ENCODE assay signal across 22 mouse cellular contexts in the genomic region with DNA sequence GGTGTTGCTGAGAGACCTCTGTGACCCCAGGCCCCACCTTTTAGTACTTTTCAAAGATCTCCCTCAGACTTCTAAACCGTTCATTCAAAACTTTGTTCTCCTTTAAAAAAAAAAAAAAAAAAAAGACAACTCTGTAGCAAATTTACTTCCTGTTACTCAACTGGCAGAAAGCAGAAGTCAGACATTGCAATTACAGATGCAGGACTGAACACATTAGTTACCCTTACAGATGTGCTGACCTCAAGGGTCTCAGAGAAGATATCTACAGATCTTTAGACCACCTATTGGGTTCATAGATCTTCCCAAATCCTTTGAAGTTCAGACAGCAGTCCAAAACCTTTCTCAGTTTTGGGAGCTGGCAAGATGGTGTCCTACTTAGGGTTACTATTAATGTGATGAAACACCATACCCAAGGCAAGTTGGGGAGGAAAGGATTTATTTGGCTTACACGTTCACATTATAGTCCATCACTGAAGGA. TPM values are rescaled to one million over a fixed set of nuclear protein-coding genes. Genes with fewer than 3 reads are reported as not detected.
DNase-seq lines count a peak whose midpoint lies in the region; ATAC-seq and TF ChIP-seq lines count a peak whose summit lies in the region.
"Had no signal": no experiment of that assay in that cellular context is flagged by ENCODE, and none has a peak within 500 bp of the region (broad histone marks: within the 10 kb centered on the region; RNA-seq: fewer than 3 reads in every experiment).

No protein-coding gene starts in this region.

- H3K4me3 ChIP-seq in liver, postnatal 0 days (ENCODE audit: low read depth, low read length), result no peak overlapping the region
- no peak overlapping the region for H3K4me3 ChIP-seq in liver, embryonic 11.5 days (ENCODE audit: low read depth, low read length)
- no peak overlapping the region for H3K4me3 ChIP-seq in liver, embryonic 12.5 days
- H3K4me3 ChIP-seq: embryonic facial prominence, embryonic 12.5 days; gastrocnemius, adult 2 months; heart, embryonic 15.5 days; midbrain, embryonic 13.5 days had no signal

- H3K4me1 ChIP-seq in liver, postnatal 0 days (ENCODE audit: insufficient read depth), result peaks cover 17% of the 10 kb centered on the region
- H3K4me1 ChIP-seq in liver, embryonic 11.5 days (replicated peaks; ENCODE audit: control insufficient read depth, insufficient read depth, low read length), result no peaks in the 10 kb centered on the region
- H3K4me1 ChIP-seq in liver, embryonic 12.5 days, result peaks cover 15% of the 10 kb centered on the region
- H3K4me1 ChIP-seq: embryonic facial prominence, embryonic 12.5 days had no signal

- H3K4me2 ChIP-seq in liver, postnatal 0 days (ENCODE audit: low read depth, low read length), result no peak overlapping the region
- H3K4me2 ChIP-seq in liver, embryonic 11.5 days, result no peak overlapping the region
- no peak overlapping the region for H3K4me2 ChIP-seq in liver, embryonic 12.5 days
- H3K4me2 ChIP-seq: embryonic facial prominence, embryonic 12.5 days; heart, embryonic 15.5 days; midbrain, embryonic 13.5 days had no signal

- H3K9ac ChIP-seq in liver, postnatal 0 days (replicated peaks), result no peak overlapping the region
- no peak overlapping the region for H3K9ac ChIP-seq in liver, embryonic 11.5 days (ENCODE audit: low read depth, low read length)
- H3K9ac ChIP-seq in liver, embryonic 12.5 days, result no peak overlapping the region
- H3K9ac ChIP-seq: embryonic facial prominence, embryonic 12.5 days; heart, embryonic 15.5 days; liver, embryonic 14.5 days; midbrain, embryonic 13.5 days had no signal

- no peaks in the 10 kb centered on the region for H3K27me3 ChIP-seq in liver, postnatal 0 days (ENCODE audit: insufficient read depth, low read length)
- no peaks in the 10 kb centered on the region for H3K27me3 ChIP-seq in liver, embryonic 11.5 days (replicated peaks; ENCODE audit: control insufficient read depth, insufficient read depth, low read length)
- H3K27me3 ChIP-seq in liver, embryonic 12.5 days (replicated peaks), result no peaks in the 10 kb centered on the region
- H3K27me3 ChIP-seq: embryonic facial prominence, embryonic 12.5 days; heart, embryonic 15.5 days; midbrain, embryonic 13.5 days had no signal

- no peak for DNase-seq in liver, postnatal 0 days
- DNase-seq in liver, embryonic 11.5 days (ENCODE audit: low spot score), result no peak
- DNase-seq in B cell, adult 2 months, result peak; percentile 36 to 45
- DNase-seq in cerebellum, adult 8-10 months, result no peak
- DNase-seq in spleen, postnatal 4 days (ENCODE audit: low spot score in 2 of 2), result no peak
- DNase-seq: adrenal gland, adult 2 months; cerebellum, adult 11 months; gastrocnemius, adult 2 months; kidney, adult 11 months; kidney, postnatal 14 days; left cerebral cortex, postnatal 4 days; lung, postnatal 10 days; spleen, adult 18-20 months had no signal

- ATAC-seq in liver, postnatal 0 days, result no peak
- no peak for ATAC-seq in liver, embryonic 11.5 days (replicated peaks; ENCODE audit: low FRiP score)
- ATAC-seq in common myeloid progenitor, adult 5-6 weeks (replicated peaks; ENCODE audit: low read depth, poor library complexity, severe bottlenecking), result peak; percentile 83
- peak; percentile 76 for ATAC-seq in monocyte, adult 5-6 weeks (replicated peaks; ENCODE audit: insufficient number of reproducible peaks, low FRiP score, low TSS enrichment, poor library complexity, severe bottlenecking)
- no peak for ATAC-seq in liver, embryonic 12.5 days
- ATAC-seq: forebrain, embryonic 16.5 days; hindbrain, embryonic 16.5 days; midbrain, embryonic 13.5 days had no signal

- H3K9me3 ChIP-seq in liver, postnatal 0 days (ENCODE audit: low read length), result no peaks in the 10 kb centered on the region
- H3K9me3 ChIP-seq in liver, embryonic 11.5 days (ENCODE audit: control insufficient read depth, low read length), result no peaks in the 10 kb centered on the region
- H3K9me3 ChIP-seq in liver, embryonic 12.5 days (replicated peaks), result no peaks in the 10 kb centered on the region
- H3K9me3 ChIP-seq: embryonic facial prominence, embryonic 12.5 days; heart, embryonic 15.5 days; midbrain, embryonic 13.5 days had no signal

- no peaks in the 10 kb centered on the region for H3K36me3 ChIP-seq in liver, postnatal 0 days (replicated peaks; ENCODE audit: insufficient read depth, low read length)
- H3K36me3 ChIP-seq in liver, embryonic 11.5 days (ENCODE audit: control insufficient read depth, insufficient read depth, low read length), result no peaks in the 10 kb centered on the region
- no peaks in the 10 kb centered on the region for H3K36me3 ChIP-seq in liver, embryonic 12.5 days
- H3K36me3 ChIP-seq: embryonic facial prominence, embryonic 12.5 days; heart, embryonic 15.5 days; midbrain, embryonic 13.5 days had no signal

- TF ChIP-seq EP300 in liver, postnatal 0 days (IDR thresholded peaks at IDR 0.05; ENCODE audit: low read depth), result no peak; the same call in 1 of the 2 replicates

- 27% methylated on average over 2 of the region's 2 CpGs for WGBS in liver, postnatal 0 days (ENCODE audit: insufficient replicate concordance)
- WGBS in liver, embryonic 11.5 days, result 32% methylated on average over 2 of the region's 2 CpGs
- 28% methylated on average over 2 of the region's 2 CpGs for WGBS in liver, embryonic 12.5 days (ENCODE audit: insufficient replicate concordance)

- TF ChIP-seq CTCF in liver, postnatal 0 days (IDR thresholded peaks at IDR 0.05; ENCODE audit: low read depth), result no peak

- H3K27ac ChIP-seq in liver, postnatal 0 days (ENCODE audit: low read depth), result peak overlapping the region; percentile 60
- H3K27ac ChIP-seq in liver, embryonic 11.5 days (ENCODE audit: low read depth, low read length), result no peak overlapping the region
- H3K27ac ChIP-seq in liver, embryonic 12.5 days, result no peak overlapping the region
- H3K27ac ChIP-seq: embryonic facial prominence, embryonic 12.5 days; gastrocnemius, adult 2 months; liver, embryonic 14.5 days; midbrain, embryonic 13.5 days had no signal

RNA-seq across cellular contexts. Expression of gene Snx6, which starts 25.2 kb away (rescaled TPM):
- 56.0 and 62.3 TPM in 2 replicates for polyA plus RNA-seq in liver, postnatal 0 days (2015; fragmentation: Nextera tagmentation; extraction: Ambion mirVana)
- 115 and 123 TPM in 2 replicates for polyA plus RNA-seq in liver, embryonic 11.5 days (2014; fragmentation: Nextera tagmentation; extraction: Ambion mirVana)
- 74.9 and 106 TPM in 2 replicates for total RNA-seq in common myeloid progenitor, adult 5-6 weeks (2017)
- total RNA-seq in monocyte, adult 5-6 weeks (2017), result 76.5 to 87.3 TPM (median 85.8 TPM) in 3 replicates
- polyA plus RNA-seq in liver, embryonic 12.5 days (2016; fragmentation: Nextera tagmentation; extraction: Ambion mirVana), result 63.6 and 64.8 TPM in 2 replicates

RNA-seq across cellular contexts. Expression of gene Cfl2, which starts 42.0 kb away (rescaled TPM):
- polyA plus RNA-seq in liver, postnatal 0 days (2015; fragmentation: Nextera tagmentation; extraction: Ambion mirVana), result 51.8 and 57.1 TPM in 2 replicates
- polyA plus RNA-seq in liver, embryonic 11.5 days (2014; fragmentation: Nextera tagmentation; extraction: Ambion mirVana), result 87.3 TPM in 2 replicates
- 18.6 and 39.9 TPM in 2 replicates for total RNA-seq in common myeloid progenitor, adult 5-6 weeks (2017)
- total RNA-seq in monocyte, adult 5-6 weeks (2017), result 33.1 to 51.3 TPM (median 43.5 TPM) in 3 replicates
- polyA plus RNA-seq in liver, embryonic 12.5 days (2016; fragmentation: Nextera tagmentation; extraction: Ambion mirVana), result 46.1 and 47.7 TPM in 2 replicates

Comparison
In these comparisons a context has a peak if more than half of its experiments do, and no peak if none do; other contexts are left out.
1. ATAC-seq: peak in common myeloid progenitor, adult 5-6 weeks (single experiment) and monocyte, adult 5-6 weeks (single experiment); none in liver, postnatal 0 days (single experiment), liver, embryonic 11.5 days (single experiment) and liver, embryonic 12.5 days (single experiment).
2. DNase-seq: peak in B cell, adult 2 months (2 of 2); none in liver, postnatal 0 days (single experiment), liver, embryonic 11.5 days (single experiment), cerebellum, adult 8-10 months (single experiment) and spleen, postnatal 4 days (0 of 2).